Mouse (Mus musculus): ENCODE data around the gene Nenf. TPM values are rescaled to one million over a fixed set of nuclear protein-coding genes. Genes with fewer than 3 reads are reported as not detected.

Nenf gene
- polyA plus RNA-seq, 1 experiment from 2014 or later = 97.0 TPM

DNA sequence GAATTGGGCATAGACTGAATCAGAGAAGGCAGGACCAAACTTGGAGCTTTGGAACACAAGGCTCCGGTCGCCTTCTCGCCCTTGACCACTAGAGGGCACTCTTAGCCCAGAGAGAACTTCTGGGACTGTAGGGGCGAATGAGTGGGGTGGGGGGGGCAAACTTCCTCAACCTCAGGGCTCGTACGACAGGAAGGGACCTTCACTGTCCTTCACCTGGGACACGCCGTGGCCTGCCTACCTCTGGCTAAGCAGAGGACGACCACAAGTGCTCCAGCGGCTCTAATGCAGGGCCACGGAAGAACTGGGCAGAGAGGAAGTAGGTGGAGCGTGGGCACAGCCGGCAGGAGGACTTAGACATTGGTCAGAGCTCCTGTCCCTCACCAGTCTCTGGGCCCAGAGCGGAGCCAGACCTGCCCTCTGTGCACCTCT, 5.5 kb downstream of the Nenf start:
- 0 out of 2 replicates have a peak, but pooled peaks cover 2% of the 10 kb centered on the region for H3K36me3 ChIP-seq (ENCODE audit: control insufficient read depth, insufficient read depth, low read length)
- peak overlapping the region; percentile 48 for H3K4me2 ChIP-seq (replicated peaks; ENCODE audit: low read depth, low read length)
- H3K4me3 ChIP-seq (ENCODE audit: low read length) = peak overlapping the region; percentile 51
- no peak overlapping the region for H3K27ac ChIP-seq (ENCODE audit: low read depth, low read length)
- H3K27me3 ChIP-seq (ENCODE audit: control insufficient read depth, insufficient read depth, low read length) = no peaks in the 10 kb centered on the region
- ATAC-seq (ENCODE audit: low FRiP score, low TSS enrichment) = peak; percentile 95
- H3K4me1 ChIP-seq (ENCODE audit: control insufficient read depth, insufficient read depth, low read length) = 0 out of 2 replicates have a peak, but pooled peaks cover 4% of the 10 kb centered on the region
- WGBS = under 1% methylated on average over 14 of the region's 14 CpGs
- H3K9ac ChIP-seq (ENCODE audit: low read depth, low read length) = peak overlapping the region; percentile 50
- H3K9me3 ChIP-seq (ENCODE audit: control insufficient read depth, low read length) = no peaks in the 10 kb centered on the region

DNA sequence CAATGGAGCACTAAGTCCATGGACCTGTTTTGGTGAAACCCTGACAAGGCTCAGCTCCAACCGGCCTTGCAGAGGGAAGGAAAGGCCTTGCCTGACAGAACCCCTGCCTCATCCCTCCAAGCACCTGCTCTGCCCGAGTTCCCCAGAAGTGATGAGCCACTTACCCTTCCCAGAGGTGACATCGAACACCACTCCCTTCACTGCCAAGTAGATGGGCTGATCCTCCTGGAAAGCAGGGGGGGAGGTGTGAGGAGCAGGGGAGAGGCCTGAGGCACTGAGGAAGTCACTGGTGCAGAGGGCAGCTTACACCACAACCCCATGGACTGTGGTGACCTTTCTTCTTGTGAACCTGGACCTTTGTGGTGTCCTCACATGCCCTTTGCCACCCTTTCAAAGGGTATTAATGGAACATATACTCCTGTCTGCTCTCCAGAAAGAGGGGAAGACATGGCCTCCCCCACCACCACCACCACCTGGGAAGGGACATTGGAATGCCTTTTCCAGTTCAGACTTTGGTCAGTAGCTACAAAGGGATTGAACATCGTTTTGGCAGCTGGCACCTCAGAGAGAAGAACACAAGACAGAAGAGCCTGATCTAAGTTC, 6.6 kb downstream of the Nenf start:
- H3K4me1 ChIP-seq (ENCODE audit: control insufficient read depth, insufficient read depth, low read length) = no peaks in the 10 kb centered on the region
- 63% methylated on average over 4 of the region's 4 CpGs for WGBS
- H3K36me3 ChIP-seq (ENCODE audit: control insufficient read depth, insufficient read depth, low read length) = peaks cover 3% of the 10 kb centered on the region; the same call in 1 of the 2 replicates
- no peaks in the 10 kb centered on the region for H3K9me3 ChIP-seq (ENCODE audit: control insufficient read depth, low read length)
- no peak overlapping the region for H3K4me3 ChIP-seq (ENCODE audit: low read length)
- H3K27ac ChIP-seq (ENCODE audit: low read depth, low read length) = no peak overlapping the region
- no peak overlapping the region for H3K4me2 ChIP-seq (replicated peaks; ENCODE audit: low read depth, low read length)
- no peaks in the 10 kb centered on the region for H3K27me3 ChIP-seq (ENCODE audit: control insufficient read depth, insufficient read depth, low read length)
- no peak for ATAC-seq (ENCODE audit: low FRiP score, low TSS enrichment)
- no peak overlapping the region for H3K9ac ChIP-seq (ENCODE audit: low read depth, low read length)

DNA sequence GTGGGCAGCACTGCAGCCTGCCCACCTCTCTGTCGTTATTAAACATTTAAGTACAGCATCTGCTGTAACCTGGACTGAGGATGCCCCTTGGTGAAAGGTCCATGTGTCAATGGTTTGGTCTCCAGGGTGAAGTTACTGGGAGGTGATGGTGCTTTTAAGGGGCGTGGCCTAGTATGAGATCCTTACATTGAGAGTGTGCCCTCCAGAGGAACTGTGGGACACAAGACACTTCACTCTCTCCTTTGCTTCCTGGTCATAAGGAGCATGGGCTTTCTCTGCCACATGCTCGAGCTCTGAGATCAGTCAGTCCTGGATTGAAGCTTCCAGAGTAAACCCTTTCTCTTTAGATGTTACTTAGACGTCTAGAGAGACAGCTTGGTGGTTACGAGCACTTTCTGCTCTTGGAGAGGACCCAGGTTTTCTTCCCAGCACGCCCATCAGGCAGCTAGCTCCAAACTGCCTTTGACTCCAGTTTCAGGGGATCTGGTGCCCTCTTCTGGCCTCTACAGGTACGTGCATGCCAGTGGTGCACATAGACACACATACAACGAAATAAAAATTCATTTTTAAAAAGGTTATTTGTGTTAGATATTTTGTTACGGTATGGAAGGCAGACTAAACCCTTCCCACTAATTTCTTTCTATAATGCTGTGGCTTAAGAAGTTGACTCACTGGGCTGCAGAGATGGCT, 10.1 kb downstream of the Nenf start:
- no peak for ATAC-seq (ENCODE audit: low FRiP score, low TSS enrichment)
- H3K9ac ChIP-seq (ENCODE audit: low read depth, low read length) = no peak overlapping the region
- H3K4me3 ChIP-seq (ENCODE audit: low read length) = no peak overlapping the region
- H3K4me1 ChIP-seq (ENCODE audit: control insufficient read depth, insufficient read depth, low read length) = no peaks in the 10 kb centered on the region
- H3K4me2 ChIP-seq (replicated peaks; ENCODE audit: low read depth, low read length) = no peak overlapping the region
- H3K36me3 ChIP-seq (ENCODE audit: control insufficient read depth, insufficient read depth, low read length) = peaks cover 5% of the 10 kb centered on the region; the same call in 1 of the 2 replicates
- H3K27ac ChIP-seq (ENCODE audit: low read depth, low read length) = no peak overlapping the region
- H3K9me3 ChIP-seq (ENCODE audit: control insufficient read depth, low read length) = no peaks in the 10 kb centered on the region
- WGBS = 84% methylated on average over 9 of the region's 9 CpGs
- no peaks in the 10 kb centered on the region for H3K27me3 ChIP-seq (ENCODE audit: control insufficient read depth, insufficient read depth, low read length)

DNA sequence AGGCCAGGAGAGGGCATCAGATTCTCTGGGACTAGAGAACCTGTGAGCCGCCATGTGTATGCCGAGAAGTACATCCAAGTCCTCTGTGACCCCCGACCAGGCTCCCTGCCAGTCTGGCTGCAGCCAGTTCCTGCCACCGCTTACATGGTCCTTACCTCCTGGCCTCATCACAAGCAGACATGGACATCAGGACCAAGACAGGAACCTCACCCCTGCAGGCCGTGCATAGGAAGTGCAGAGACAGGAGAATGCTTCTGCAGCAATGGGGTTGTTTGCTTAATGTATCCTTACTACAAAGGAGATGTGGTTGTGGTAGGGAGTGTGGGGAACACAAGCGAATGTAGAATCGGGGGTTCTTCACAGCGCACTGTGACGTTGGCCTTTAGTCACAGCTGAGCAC, 11.7 kb downstream of the Nenf start:
- no peak overlapping the region for H3K9ac ChIP-seq (ENCODE audit: low read depth, low read length)
- peaks cover 5% of the 10 kb centered on the region; the same call in 1 of the 2 replicates for H3K36me3 ChIP-seq (ENCODE audit: control insufficient read depth, insufficient read depth, low read length)
- no peak overlapping the region for H3K4me3 ChIP-seq (ENCODE audit: low read length)
- no peak overlapping the region for H3K27ac ChIP-seq (ENCODE audit: low read depth, low read length)
- H3K4me2 ChIP-seq (replicated peaks; ENCODE audit: low read depth, low read length) = no peak overlapping the region
- no peaks in the 10 kb centered on the region for H3K4me1 ChIP-seq (ENCODE audit: control insufficient read depth, insufficient read depth, low read length)
- 76% methylated on average over 9 of the region's 9 CpGs for WGBS
- 0 out of 2 replicates have a peak, but pooled peaks have one; percentile 16 for ATAC-seq (ENCODE audit: low FRiP score, low TSS enrichment)
- no peaks in the 10 kb centered on the region for H3K27me3 ChIP-seq (ENCODE audit: control insufficient read depth, insufficient read depth, low read length)
- H3K9me3 ChIP-seq (ENCODE audit: control insufficient read depth, low read length) = no peaks in the 10 kb centered on the region

DNA sequence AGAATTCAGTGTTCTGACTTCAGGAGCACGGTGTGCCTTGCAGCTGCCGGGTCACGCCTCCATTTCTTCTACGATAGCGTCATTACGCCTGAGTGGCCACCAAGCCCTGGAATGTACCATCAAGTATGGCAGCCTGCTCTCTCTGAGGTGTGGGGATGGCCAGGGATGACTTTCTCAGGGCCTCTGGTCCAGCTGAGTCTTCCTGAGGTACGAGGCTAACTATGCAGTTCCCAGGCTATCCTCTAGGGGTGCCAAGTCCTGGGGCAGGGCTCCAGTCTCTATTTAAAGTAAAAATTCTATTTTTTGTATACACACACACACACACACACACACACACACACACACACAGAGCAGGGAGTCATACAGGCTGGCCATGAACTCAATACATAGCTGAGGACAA, 12.4 kb downstream of the Nenf start:
- H3K9ac ChIP-seq (ENCODE audit: low read depth, low read length) = no peak overlapping the region
- 67% methylated on average over 7 of the region's 7 CpGs for WGBS
- ATAC-seq (ENCODE audit: low FRiP score, low TSS enrichment) = peak; percentile 40; the same call in 1 of the 2 replicates

DNA sequence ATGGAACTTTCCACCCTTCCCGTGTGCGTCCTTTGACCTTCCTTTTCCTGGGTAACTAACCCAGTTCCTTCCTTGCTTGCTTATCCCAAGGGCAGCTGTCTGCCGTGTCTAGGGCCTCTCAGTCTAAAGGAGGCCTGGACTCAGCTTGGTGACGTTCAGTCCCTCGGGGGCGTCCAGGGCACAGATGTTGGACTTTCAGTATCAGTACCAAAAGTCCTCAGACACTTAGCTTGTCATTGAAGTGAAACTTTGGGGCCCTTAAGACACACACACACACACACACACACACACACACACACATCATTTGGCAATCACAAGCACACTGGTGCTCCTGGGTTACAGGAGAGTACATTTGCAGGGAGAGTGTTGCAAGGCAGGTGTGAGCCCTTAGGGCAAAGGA, 13.8 kb downstream of the Nenf start:
- H3K9me3 ChIP-seq (ENCODE audit: control insufficient read depth, low read length) = no peaks in the 10 kb centered on the region
- H3K9ac ChIP-seq (ENCODE audit: low read depth, low read length) = no peak overlapping the region
- WGBS = 66% methylated on average over 6 of the region's 6 CpGs
- peaks cover 5% of the 10 kb centered on the region; the same call in 1 of the 2 replicates for H3K36me3 ChIP-seq (ENCODE audit: control insufficient read depth, insufficient read depth, low read length)
- no peak for ATAC-seq (ENCODE audit: low FRiP score, low TSS enrichment)
- H3K4me1 ChIP-seq (ENCODE audit: control insufficient read depth, insufficient read depth, low read length) = no peaks in the 10 kb centered on the region
- no peak overlapping the region for H3K27ac ChIP-seq (ENCODE audit: low read depth, low read length)
- no peak overlapping the region for H3K4me3 ChIP-seq (ENCODE audit: low read length)
- H3K4me2 ChIP-seq (replicated peaks; ENCODE audit: low read depth, low read length) = no peak overlapping the region
- H3K27me3 ChIP-seq (ENCODE audit: control insufficient read depth, insufficient read depth, low read length) = no peaks in the 10 kb centered on the region

More for the DNA sequence above, 12.4 kb downstream of the Nenf start:
- H3K9me3 ChIP-seq (ENCODE audit: control insufficient read depth, low read length) = no peaks in the 10 kb centered on the region
- H3K27me3 ChIP-seq (ENCODE audit: control insufficient read depth, insufficient read depth, low read length) = no peaks in the 10 kb centered on the region
- H3K4me3 ChIP-seq (ENCODE audit: low read length) = no peak overlapping the region
- H3K4me2 ChIP-seq (replicated peaks; ENCODE audit: low read depth, low read length) = no peak overlapping the region
- H3K36me3 ChIP-seq (ENCODE audit: control insufficient read depth, insufficient read depth, low read length) = peaks cover 5% of the 10 kb centered on the region; the same call in 1 of the 2 replicates
- no peak overlapping the region for H3K27ac ChIP-seq (ENCODE audit: low read depth, low read length)
- no peaks in the 10 kb centered on the region for H3K4me1 ChIP-seq (ENCODE audit: control insufficient read depth, insufficient read depth, low read length)

DNA sequence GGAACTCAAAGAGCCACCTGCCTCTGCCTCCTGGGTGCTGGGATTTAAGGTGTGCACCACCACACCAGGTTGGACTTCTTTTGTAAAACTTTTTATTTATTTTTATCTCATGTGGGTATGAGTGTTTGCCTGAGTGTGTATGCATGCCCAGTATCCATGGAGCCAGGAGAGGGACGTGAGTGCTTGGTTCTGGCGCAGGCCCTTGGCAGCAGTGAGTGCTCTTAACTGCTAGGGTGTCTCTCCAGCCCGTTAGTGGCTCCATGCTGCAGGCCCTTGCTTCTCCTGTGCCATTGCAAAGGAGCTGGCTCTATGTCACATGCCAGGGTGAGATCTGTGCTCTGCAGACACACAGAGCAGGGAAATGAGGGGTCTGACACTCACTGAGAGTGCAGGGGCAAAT, 14.3 kb downstream of the Nenf start:
- Histone ChIP-seq H3K4me3 (ENCODE audit: low read length) (no peak overlapping the region), H3K4me1 (ENCODE audit: control insufficient read depth, insufficient read depth, low read length) (no peaks in the 10 kb centered on the region), H3K9ac (ENCODE audit: low read depth, low read length) (no peak overlapping the region), H3K36me3 (ENCODE audit: control insufficient read depth, insufficient read depth, low read length) (peaks cover 5% of the 10 kb centered on the region; the same call in 1 of the 2 replicates), H3K27me3 (ENCODE audit: control insufficient read depth, insufficient read depth, low read length) (no peaks in the 10 kb centered on the region), H3K4me2 (replicated peaks; ENCODE audit: low read depth, low read length) (no peak overlapping the region), H3K27ac (ENCODE audit: low read depth, low read length) (no peak overlapping the region), H3K9me3 (ENCODE audit: control insufficient read depth, low read length) (no peaks in the 10 kb centered on the region)
- no peak for ATAC-seq (ENCODE audit: low FRiP score, low TSS enrichment)
- WGBS = 77% methylated on average over 3 of the region's 3 CpGs

DNA sequence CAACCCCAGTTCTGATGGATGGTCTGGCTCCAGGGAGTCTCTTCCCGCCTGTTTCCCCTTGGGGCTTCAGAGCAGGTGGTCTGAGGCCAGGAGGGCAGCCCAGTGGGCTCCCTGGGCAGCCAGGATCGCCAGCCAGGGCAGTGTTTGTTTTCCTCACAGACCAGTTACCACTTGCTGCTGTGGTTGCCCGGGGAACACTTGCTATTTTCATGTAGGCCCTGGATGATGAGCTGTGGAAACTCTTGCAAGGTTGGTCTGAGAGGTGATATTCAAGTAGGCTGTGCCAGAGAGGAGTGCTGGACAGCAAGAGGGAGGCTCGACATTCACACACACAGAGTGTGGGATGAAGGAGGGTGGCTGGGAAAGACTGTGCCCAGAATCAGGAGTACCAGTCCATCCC, 16.1 kb downstream of the Nenf start:
- H3K36me3 ChIP-seq (ENCODE audit: control insufficient read depth, insufficient read depth, low read length) = peaks cover 3% of the 10 kb centered on the region; the same call in 1 of the 2 replicates
- H3K9me3 ChIP-seq (ENCODE audit: control insufficient read depth, low read length) = no peaks in the 10 kb centered on the region
- no peak overlapping the region for H3K4me2 ChIP-seq (replicated peaks; ENCODE audit: low read depth, low read length)
- H3K4me1 ChIP-seq (ENCODE audit: control insufficient read depth, insufficient read depth, low read length) = no peaks in the 10 kb centered on the region
- WGBS = 39% methylated on average over 4 of the region's 4 CpGs
- no peak overlapping the region for H3K27ac ChIP-seq (ENCODE audit: low read depth, low read length)
- H3K9ac ChIP-seq (ENCODE audit: low read depth, low read length) = no peak overlapping the region
- no peaks in the 10 kb centered on the region for H3K27me3 ChIP-seq (ENCODE audit: control insufficient read depth, insufficient read depth, low read length)
- no peak for ATAC-seq (ENCODE audit: low FRiP score, low TSS enrichment)
- no peak overlapping the region for H3K4me3 ChIP-seq (ENCODE audit: low read length)

All from kidney, embryonic 14.5 days (tissue).